21 mouse cellular contexts compared by ENCODE assay signal in the genomic region with DNA sequence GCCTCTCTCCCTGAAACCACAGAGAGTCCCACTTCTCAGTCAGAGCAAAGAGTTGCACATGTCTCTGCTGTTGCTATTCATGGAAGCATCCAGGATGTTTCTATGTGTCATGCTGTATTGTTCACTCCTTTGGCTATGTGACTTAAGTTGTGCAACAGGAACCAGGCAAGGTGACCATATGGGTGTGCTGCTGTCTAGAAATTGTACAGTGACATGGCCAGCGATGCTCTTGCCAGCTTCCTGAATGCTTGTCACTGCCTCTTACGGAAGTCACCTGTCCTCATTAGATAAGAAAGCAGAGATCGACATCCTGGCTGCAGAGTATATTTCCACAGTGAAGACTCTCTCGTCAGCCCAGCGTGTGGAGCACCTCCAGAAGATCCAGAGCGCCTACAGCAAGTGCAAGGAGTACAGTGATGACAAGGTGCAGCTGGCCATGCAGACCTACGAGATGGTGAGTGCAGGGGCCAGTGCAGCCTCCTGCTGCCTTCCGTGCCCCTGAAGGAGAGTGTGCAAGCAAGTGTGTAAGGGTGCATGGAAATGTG. TPM values are rescaled to one million over a fixed set of nuclear protein-coding genes. Genes with fewer than 3 reads are reported as not detected.
DNase-seq lines count a peak whose midpoint lies in the region; ATAC-seq and TF ChIP-seq lines count a peak whose summit lies in the region.
"Had no signal": no experiment of that assay in that cellular context is flagged by ENCODE, and none has a peak within 500 bp of the region (broad histone marks: within the 10 kb centered on the region; RNA-seq: fewer than 3 reads in every experiment).

No protein-coding gene starts in this region.

- H3K9me3 ChIP-seq in liver, embryonic 12.5 days (replicated peaks): no peaks in the 10 kb centered on the region
- no peaks in the 10 kb centered on the region for H3K9me3 ChIP-seq in liver, embryonic 11.5 days (ENCODE audit: control insufficient read depth, low read length)
- H3K9me3 ChIP-seq: embryonic facial prominence, embryonic 10.5 days; forebrain, embryonic 13.5 days; hindbrain, embryonic 12.5 days had no signal

- peak; percentile 22; the same call in 1 of the 2 replicates for ATAC-seq in frontal cortex, adult (ENCODE audit: low TSS enrichment)
- ATAC-seq in liver, embryonic 12.5 days: 0 out of 2 replicates have a peak, but pooled peaks have one; percentile 17
- ATAC-seq in liver, embryonic 11.5 days (replicated peaks; ENCODE audit: low FRiP score): no peak
- ATAC-seq: forebrain, embryonic 13.5 days; forebrain, postnatal 0 days; hindbrain, embryonic 16.5 days; inflammation-experienced regulatory T-cells, adult 6 months had no signal

- no peaks in the 10 kb centered on the region for H3K27me3 ChIP-seq in cerebellum, adult 2 months (ENCODE audit: control insufficient read depth, insufficient read depth, low read length)
- H3K27me3 ChIP-seq in liver, embryonic 12.5 days (replicated peaks): no peaks in the 10 kb centered on the region
- no peaks in the 10 kb centered on the region for H3K27me3 ChIP-seq in liver, embryonic 11.5 days (replicated peaks; ENCODE audit: control insufficient read depth, insufficient read depth, low read length)
- H3K27me3 ChIP-seq: forebrain, embryonic 13.5 days; hindbrain, embryonic 12.5 days had no signal

- no peak overlapping the region for H3K27ac ChIP-seq in cerebellum, adult 2 months (ENCODE audit: insufficient read depth, low read length)
- H3K27ac ChIP-seq in liver, embryonic 12.5 days: no peak overlapping the region
- H3K27ac ChIP-seq in liver, embryonic 11.5 days (ENCODE audit: low read depth, low read length): no peak overlapping the region
- H3K27ac ChIP-seq: embryonic facial prominence, embryonic 10.5 days; forebrain, embryonic 13.5 days; hindbrain, embryonic 12.5 days had no signal

- no peak overlapping the region for H3K4me2 ChIP-seq in liver, embryonic 12.5 days
- no peak overlapping the region for H3K4me2 ChIP-seq in liver, embryonic 11.5 days
- H3K4me2 ChIP-seq: forebrain, embryonic 13.5 days; hindbrain, embryonic 12.5 days had no signal

- H3K36me3 ChIP-seq in liver, embryonic 12.5 days: peaks cover 96% of the 10 kb centered on the region
- H3K36me3 ChIP-seq in liver, embryonic 11.5 days (ENCODE audit: control insufficient read depth, insufficient read depth, low read length): peaks cover 60% of the 10 kb centered on the region

- H3K9ac ChIP-seq in liver, embryonic 12.5 days: no peak overlapping the region
- H3K9ac ChIP-seq in liver, embryonic 11.5 days (ENCODE audit: low read depth, low read length): no peak overlapping the region
- H3K9ac ChIP-seq: forebrain, embryonic 13.5 days; forebrain, postnatal 0 days; hindbrain, embryonic 12.5 days had no signal

- DNase-seq in cerebellum, adult 2 months: peak; percentile 53 to 73
- no peak for DNase-seq in cerebellum, postnatal 14 days
- DNase-seq in frontal cortex, postnatal 36 days (ENCODE audit: low spot score in 2 of 2): no peak
- DNase-seq in liver, embryonic 11.5 days (ENCODE audit: low spot score): no peak
- no peak for DNase-seq in lung, adult 2 months
- DNase-seq: adrenal gland, adult 8-10 months; adrenal gland, postnatal 36 days; forebrain, postnatal 0 days; gastrocnemius, postnatal 10 days; heart, postnatal 10 days; heart, postnatal 4 days; kidney, adult 18-20 months had no signal

- no peak for TF ChIP-seq CTCF in cerebellum, adult 2 months (IDR thresholded peaks at IDR 0.05; ENCODE audit: borderline replicate concordance, insufficient read depth, low read depth, low read length)
- TF ChIP-seq CTCF in lung, adult 2 months (IDR thresholded peaks at IDR 0.05; ENCODE audit: insufficient read depth, low read length): no peak

- no peak for TF ChIP-seq POLR2A in cerebellum, adult 2 months (IDR thresholded peaks at IDR 0.05; ENCODE audit: borderline replicate concordance, insufficient read depth, low read length)
- no peak for TF ChIP-seq POLR2A in lung, adult 2 months (IDR thresholded peaks at IDR 0.05; ENCODE audit: borderline replicate concordance, extremely low read depth, low read depth, low read length)

- WGBS in cerebellum, adult 2 months: 88% methylated on average over 8 of the region's 8 CpGs
- WGBS in liver, embryonic 12.5 days (ENCODE audit: insufficient replicate concordance): 76% methylated on average over 8 of the region's 8 CpGs
- WGBS in liver, embryonic 11.5 days: 85% methylated on average over 8 of the region's 8 CpGs
- WGBS in lung, adult 2 months: 89% methylated on average over 8 of the region's 8 CpGs

- no peaks in the 10 kb centered on the region for H3K4me1 ChIP-seq in cerebellum, adult 2 months (ENCODE audit: control insufficient read depth, insufficient read depth, low read length)
- 0 out of 2 replicates have a peak, but pooled peaks cover 1% of the 10 kb centered on the region for H3K4me1 ChIP-seq in liver, embryonic 12.5 days
- no peaks in the 10 kb centered on the region for H3K4me1 ChIP-seq in liver, embryonic 11.5 days (replicated peaks; ENCODE audit: control insufficient read depth, insufficient read depth, low read length)
- no peaks in the 10 kb centered on the region for H3K4me1 ChIP-seq in lung, adult 2 months (ENCODE audit: control insufficient read depth, insufficient read depth, low read length)
- H3K4me1 ChIP-seq: embryonic facial prominence, embryonic 10.5 days; forebrain, embryonic 13.5 days; hindbrain, embryonic 12.5 days had no signal

- no peak overlapping the region for H3K4me3 ChIP-seq in cerebellum, adult 2 months (replicated peaks; ENCODE audit: insufficient read depth, low read depth, low read length)
- no peak overlapping the region for H3K4me3 ChIP-seq in liver, embryonic 12.5 days
- H3K4me3 ChIP-seq in liver, embryonic 11.5 days (ENCODE audit: low read depth, low read length): no peak overlapping the region
- H3K4me3 ChIP-seq in lung, adult 2 months (replicated peaks; ENCODE audit: extremely low read depth, low read depth, low read length): no peak overlapping the region
- H3K4me3 ChIP-seq: embryonic facial prominence, embryonic 10.5 days; forebrain, embryonic 13.5 days; hindbrain, embryonic 12.5 days had no signal

RNA-seq across cellular contexts. Expression of a gene that starts 7.8 kb away (rescaled TPM):
- polyA plus RNA-seq in cerebellum, adult 2 months (2012; rRNA removed): 7.5 TPM in 2 replicates
- polyA plus RNA-seq in liver, embryonic 12.5 days (2016; fragmentation: Nextera tagmentation; extraction: Ambion mirVana): 15.5 and 17.1 TPM in 2 replicates
- polyA plus RNA-seq in liver, embryonic 11.5 days (2014; fragmentation: Nextera tagmentation; extraction: Ambion mirVana): 23.1 and 24.2 TPM in 2 replicates
- polyA plus RNA-seq in lung, adult 2 months (2012; rRNA removed): 7.1 and 10.1 TPM in 2 replicates

RNA-seq across cellular contexts. Expression of a gene that starts 9.8 kb away (rescaled TPM):
- polyA plus RNA-seq in cerebellum, adult 2 months (2012; rRNA removed): 96.5 and 100 TPM in 2 replicates
- 197 and 199 TPM in 2 replicates for polyA plus RNA-seq in liver, embryonic 12.5 days (2016; fragmentation: Nextera tagmentation; extraction: Ambion mirVana)
- 297 and 324 TPM in 2 replicates for polyA plus RNA-seq in liver, embryonic 11.5 days (2014; fragmentation: Nextera tagmentation; extraction: Ambion mirVana)
- polyA plus RNA-seq in lung, adult 2 months (2012; rRNA removed): 26.8 and 29.1 TPM in 2 replicates

RNA-seq across cellular contexts. Expression of a gene that starts 13.1 kb away (rescaled TPM):
- 16.7 and 18.2 TPM in 2 replicates for polyA plus RNA-seq in cerebellum, adult 2 months (2012; rRNA removed)
- polyA plus RNA-seq in liver, embryonic 12.5 days (2016; fragmentation: Nextera tagmentation; extraction: Ambion mirVana): 7.6 and 8.0 TPM in 2 replicates
- 10.1 and 12.3 TPM in 2 replicates for polyA plus RNA-seq in liver, embryonic 11.5 days (2014; fragmentation: Nextera tagmentation; extraction: Ambion mirVana)
- polyA plus RNA-seq in lung, adult 2 months (2012; rRNA removed): 17.0 and 21.3 TPM in 2 replicates

RNA-seq across cellular contexts. Expression of a gene that starts 49.5 kb away (rescaled TPM):
- polyA plus RNA-seq in cerebellum, adult 2 months (2012; rRNA removed): not detected in 2 replicates
- polyA plus RNA-seq in liver, embryonic 12.5 days (2016; fragmentation: Nextera tagmentation; extraction: Ambion mirVana): not detected in 2 replicates
- not detected in 2 replicates for polyA plus RNA-seq in liver, embryonic 11.5 days (2014; fragmentation: Nextera tagmentation; extraction: Ambion mirVana)
- 0.62 and 0.67 TPM in 2 replicates for polyA plus RNA-seq in lung, adult 2 months (2012; rRNA removed)
- polyA plus RNA-seq: embryonic facial prominence, embryonic 10.5 days; forebrain, embryonic 13.5 days; forebrain, postnatal 0 days; gonadal fat pad, adult 2 months; hindbrain, embryonic 12.5 days; hindbrain, embryonic 16.5 days; inflammation-experienced regulatory T-cells, adult 6 months; kidney, embryonic 14.5 days had no signal

RNA-seq across cellular contexts. Expression of a gene that starts 56.9 kb away (rescaled TPM):
- polyA plus RNA-seq in cerebellum, adult 2 months (2012; rRNA removed): 39.8 and 41.7 TPM in 2 replicates
- polyA plus RNA-seq in liver, embryonic 12.5 days (2016; fragmentation: Nextera tagmentation; extraction: Ambion mirVana): 19.3 and 22.2 TPM in 2 replicates
- 28.9 and 31.7 TPM in 2 replicates for polyA plus RNA-seq in liver, embryonic 11.5 days (2014; fragmentation: Nextera tagmentation; extraction: Ambion mirVana)
- 28.5 and 29.3 TPM in 2 replicates for polyA plus RNA-seq in lung, adult 2 months (2012; rRNA removed)

Comparison
In these comparisons a context has a peak if more than half of its experiments do, and no peak if none do; other contexts are left out.
1. DNase-seq: peak in cerebellum, adult 2 months (2 of 2); none in cerebellum, postnatal 14 days (0 of 2), frontal cortex, postnatal 36 days (0 of 2), liver, embryonic 11.5 days (single experiment) and lung, adult 2 months (single experiment).